Mouse (Mus musculus): Measurements from ENCODE around the gene Atp8b4.

Atp8b4 gene

DNA sequence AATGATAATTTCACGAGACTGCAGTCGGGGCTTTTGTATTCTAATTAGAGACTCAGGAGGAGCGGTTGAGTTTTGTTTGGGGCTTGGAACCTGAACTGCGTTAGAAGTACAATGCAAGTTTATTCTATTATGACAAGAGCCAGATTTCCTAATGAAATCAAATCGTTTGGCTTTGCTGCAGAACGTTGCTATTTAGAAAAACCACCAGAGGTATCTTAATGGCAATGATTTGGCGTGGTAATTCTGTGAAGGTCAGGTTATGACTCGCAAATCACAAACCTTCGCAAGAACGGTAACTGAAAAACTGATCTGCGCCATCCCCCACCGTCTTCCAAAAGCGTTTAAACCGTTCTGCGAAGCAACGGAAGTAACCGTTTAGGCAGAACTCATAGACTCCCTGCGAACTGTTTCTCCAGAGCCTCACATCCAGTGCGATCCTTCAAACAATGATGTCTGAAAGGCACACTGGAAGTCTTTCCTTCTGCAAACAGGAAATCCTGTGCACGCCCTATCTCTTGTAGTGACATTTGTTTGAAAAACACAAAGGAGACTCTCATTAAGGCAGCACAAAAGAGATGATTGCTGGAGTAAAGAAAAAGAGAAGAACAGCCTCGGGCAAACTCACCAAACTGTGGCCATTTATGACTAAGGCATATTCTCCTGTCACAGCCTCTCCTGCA is 139.2 kb downstream of the Atp8b4 start:
- no peak for DNase-seq (ENCODE audit: low spot score in 2 of 2)

DNA sequence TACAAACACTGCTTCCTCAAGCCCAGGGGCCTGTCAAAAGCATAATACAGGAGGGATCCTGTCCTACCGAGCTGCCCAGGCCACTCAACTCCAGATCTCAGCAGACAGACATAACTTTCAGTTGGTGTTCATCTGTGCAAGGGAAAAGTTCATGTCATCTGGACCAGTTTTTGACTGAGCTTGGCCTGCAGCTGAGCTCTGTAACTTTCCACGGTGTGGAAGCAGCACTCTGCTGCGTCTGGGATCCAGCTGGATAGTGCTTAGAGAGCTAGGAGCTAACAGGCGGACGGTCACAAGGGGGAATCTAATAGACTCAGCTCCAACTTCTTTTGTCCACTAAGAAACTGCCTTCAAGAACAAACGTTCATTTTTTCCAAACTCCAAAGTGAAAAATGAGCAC is 139.8 kb downstream of the Atp8b4 start:
- DNase-seq (ENCODE audit: low spot score in 2 of 2): no peak

DNA sequence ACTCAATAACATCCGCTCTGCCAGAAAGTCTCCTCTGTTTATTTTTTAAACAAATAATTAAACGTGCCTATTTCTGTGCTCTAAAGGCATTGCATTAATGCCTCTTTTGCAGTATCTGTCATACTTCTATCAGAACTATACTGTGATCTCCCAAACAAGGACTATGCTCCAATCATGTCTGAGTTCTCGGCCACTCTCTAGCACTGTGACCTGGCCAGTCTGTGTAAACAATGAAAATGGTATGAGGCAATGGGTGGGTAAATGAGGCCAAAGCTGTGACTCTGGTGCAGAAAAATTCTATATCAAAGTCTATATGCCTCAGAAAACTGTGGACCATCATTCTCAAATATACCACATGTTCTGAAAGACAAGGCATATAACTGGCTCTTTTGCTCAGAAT is 140.5 kb downstream of the Atp8b4 start:
- DNase-seq (ENCODE audit: low spot score in 2 of 2): no peak

DNA sequence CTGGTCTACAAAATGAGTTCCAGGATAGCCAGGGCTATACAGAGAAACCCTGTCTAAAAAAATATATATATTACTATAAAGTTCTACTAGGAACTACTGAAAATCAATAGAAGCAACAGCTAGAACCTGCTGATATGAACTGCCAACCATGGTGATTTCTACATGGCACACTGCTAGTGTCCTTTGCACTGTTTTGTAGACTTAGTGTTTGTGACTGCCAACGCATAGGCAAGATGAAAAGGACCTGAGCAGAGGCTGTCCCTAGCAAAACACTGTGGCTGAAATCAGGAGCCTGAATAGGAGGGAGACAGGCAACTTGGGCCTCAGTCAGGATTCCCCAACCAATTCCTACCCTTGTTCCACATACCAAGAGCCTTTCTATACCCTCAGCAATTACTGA is 141.2 kb downstream of the Atp8b4 start:
- DNase-seq (ENCODE audit: low spot score in 2 of 2): no peak

DNA sequence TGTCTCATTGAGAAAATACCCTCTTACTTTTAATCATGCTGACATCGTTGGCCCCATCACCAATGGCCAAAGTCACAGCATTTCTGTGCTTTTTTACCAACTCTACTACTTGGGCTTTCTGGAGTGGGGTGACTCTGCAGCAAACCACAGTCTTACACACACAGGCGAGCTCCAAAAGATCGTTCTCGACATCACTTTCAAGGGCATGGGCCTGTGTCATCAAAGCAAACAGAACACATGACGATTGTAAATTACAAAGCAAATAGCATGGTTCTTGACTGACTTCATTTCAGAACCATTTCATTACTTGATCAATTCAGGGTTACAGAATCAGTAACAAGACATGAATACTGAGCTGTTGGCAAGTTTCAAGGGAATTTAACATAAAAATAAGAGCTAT is 141.7 kb downstream of the Atp8b4 start:
- no peak for DNase-seq (ENCODE audit: low spot score in 2 of 2)

DNA sequence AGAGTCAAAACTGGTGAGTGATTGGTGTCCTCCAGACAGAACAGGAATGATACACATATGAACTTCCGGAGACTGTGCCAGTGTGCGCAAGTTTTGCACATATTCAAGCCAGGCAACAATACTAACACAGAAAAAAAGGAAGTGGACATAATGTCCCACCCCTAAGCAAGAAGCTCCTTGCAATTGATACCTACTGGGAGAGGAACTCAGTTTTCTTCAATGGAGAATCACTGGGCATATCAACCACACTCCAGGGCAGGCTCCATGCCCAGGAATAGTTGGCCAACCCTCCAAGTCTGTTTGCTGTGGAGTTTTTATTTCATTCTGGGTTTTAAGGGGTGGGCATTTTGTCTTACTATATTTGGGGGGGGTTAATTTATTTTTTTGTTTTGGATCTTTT is 145.2 kb downstream of the Atp8b4 start:
- DNase-seq (ENCODE audit: low spot score in 2 of 2): no peak

DNA sequence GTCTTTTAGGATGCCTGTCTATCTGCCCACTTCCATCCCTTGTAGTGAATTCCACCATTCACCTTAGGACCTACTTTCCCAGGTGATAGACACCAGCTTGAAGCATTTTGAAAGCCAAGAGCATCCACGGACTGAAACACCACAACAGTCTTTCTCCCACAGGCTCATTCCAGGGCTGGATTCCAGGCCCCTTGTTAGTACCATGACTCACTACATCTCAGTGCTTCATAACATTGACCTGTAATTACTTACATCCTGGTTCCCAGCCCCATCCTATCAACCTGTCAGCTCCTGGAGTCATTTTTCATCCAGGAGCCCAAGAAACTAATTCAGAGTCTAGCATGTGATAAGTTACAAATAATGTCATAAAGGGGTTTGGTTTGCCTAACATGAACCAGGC is 148.7 kb downstream of the Atp8b4 start:
- DNase-seq (ENCODE audit: low spot score in 2 of 2): no peak

DNA sequence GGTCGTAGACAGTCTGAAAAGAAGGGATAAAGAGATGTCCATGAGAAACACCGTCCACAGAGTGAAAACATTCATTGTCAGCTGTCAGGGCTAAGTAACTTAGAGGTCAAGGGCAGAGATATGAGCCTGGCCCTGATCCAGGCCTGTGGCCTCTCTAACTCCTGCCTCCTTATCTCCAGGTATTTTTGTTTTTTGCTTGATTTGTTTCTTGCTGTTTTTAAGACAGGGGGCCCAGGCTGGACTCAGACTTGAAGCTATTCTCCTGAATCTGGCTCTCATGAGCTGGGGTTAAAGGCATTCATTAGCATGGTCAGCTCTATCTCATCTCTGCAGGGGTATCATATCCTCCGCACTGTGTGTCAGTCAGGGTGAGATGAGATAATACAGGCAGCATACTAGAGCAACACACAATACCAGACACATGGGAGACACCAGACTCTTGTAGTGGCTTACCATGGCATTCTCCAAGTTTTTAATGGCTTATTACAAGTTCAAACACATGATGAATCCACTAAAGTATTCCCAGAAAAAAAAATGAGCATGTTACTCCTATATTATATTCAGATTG is 157.4 kb downstream of the Atp8b4 start:
- DNase-seq (ENCODE audit: low spot score in 2 of 2): no peak

DNA sequence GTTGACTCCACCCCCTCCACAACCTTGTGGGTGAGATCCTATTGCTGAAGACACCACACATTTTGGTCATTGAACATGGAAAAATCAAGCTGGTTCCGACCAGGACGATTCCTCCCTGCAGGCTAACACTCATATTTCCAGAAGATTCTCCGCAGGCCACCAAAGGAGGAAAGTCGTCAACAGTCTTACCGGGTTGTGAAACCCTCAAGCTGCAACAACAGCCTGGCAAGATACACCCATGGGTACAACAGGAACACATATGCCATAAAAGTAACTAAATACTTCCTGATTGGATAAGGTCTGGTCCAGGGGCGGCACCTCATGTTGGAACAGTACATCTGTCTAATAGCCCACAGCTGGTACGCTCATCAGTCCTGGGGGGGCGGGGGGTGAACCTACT is 159.0 kb downstream of the Atp8b4 start:
- no peak for DNase-seq (ENCODE audit: low spot score in 2 of 2)

DNA sequence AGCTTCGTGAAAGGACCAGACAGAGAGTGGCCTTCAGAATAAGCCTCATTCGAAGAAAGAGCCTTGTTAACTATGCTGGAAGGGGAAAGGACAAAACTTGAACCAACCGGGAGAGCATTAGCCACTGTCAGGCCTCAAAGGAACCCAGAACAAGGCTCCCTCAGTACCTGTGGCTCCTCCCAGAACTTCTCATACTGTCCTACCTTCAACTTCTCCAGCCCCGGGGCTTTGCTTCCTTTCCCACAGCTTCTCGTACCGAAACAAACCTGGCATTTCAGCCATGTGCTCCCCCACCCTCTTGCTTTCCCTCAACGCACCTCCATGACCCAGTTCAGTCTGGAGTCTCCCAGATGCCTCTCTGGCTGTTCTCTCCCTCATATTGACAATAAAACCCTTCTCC is 160.3 kb downstream of the Atp8b4 start:
- DNase-seq (ENCODE audit: low spot score in 2 of 2): no peak

DNA sequence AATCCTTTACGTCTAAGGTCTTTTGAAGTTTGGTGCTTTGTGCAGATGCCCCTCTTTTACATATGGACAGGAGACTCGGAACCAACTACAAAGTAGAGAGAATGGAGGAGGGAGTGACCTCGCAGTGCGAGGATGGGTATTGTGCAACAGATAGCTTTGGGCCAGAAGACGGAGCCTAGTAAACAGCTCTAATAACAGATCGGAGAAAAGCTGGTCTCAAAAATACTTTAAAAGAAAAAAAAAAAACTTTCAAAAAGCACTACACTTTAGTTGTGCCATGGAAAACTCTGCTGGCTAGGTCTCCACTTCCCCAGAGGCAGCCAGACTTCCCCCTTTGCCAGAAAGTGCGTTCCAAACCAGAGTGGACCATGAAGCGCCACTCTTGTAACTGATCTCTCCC is 161.0 kb downstream of the Atp8b4 start:
- DNase-seq (ENCODE audit: low spot score in 2 of 2): no peak

DNA sequence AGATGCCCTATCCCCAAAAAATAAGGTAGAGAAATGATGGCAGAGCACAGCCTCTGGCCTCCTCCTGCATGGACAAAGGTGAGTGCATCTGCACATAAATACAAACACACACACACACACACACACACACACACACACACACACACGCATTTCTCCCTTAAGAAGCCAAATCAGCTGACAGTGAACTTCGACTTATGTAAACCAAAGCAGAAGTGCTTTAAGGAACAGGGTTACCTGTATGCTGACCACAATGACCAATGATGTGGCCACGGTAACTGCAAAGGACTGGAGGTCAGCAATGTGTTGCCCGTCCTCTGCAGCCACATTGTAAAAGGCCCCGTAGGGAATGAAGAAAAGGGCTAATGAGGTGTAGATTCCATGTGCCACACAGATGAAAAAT is 163.3 kb downstream of the Atp8b4 start:
- no peak for DNase-seq (ENCODE audit: low spot score in 2 of 2)

DNA sequence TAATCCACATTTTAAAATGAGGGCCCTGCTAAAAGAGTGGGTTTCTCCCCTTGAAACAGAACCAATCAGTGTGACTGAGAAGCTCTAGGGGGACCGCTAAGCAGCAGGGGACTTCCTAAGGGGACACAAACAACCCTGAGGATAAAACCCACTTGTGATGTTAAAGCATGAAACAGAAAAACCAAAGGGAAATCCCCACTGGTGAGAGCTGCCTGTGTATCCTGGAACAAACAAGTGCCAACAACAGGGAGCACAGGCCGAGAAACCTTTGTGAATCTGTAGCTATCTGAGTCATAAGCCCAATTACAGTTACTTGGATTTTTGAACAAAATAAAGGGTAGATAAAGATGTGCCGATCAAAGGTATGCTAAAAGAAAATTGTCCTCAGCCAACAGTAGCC is 168.7 kb downstream of the Atp8b4 start:
- DNase-seq (ENCODE audit: low spot score in 2 of 2): no peak

DNA sequence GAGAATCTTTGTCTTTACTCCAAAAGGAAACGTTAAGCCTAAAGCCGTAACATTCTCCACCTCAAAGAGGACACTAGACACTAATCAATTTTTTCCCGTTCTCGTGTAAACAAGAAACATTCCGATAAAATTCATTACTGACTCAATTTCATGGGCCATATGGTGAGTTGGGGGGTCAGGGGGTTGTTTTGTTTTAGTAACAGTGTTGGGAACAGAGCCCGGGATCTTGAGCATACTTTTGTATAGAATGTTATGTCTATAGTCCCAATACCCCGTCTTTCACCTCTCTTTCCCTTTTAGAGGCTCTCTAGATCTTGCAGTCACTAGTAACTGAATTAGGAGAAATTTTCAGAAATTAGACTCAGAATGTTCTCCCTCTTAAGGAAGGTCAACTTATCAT is 177.3 kb downstream of the Atp8b4 start:
- DNase-seq (ENCODE audit: low spot score in 2 of 2): no peak

DNA sequence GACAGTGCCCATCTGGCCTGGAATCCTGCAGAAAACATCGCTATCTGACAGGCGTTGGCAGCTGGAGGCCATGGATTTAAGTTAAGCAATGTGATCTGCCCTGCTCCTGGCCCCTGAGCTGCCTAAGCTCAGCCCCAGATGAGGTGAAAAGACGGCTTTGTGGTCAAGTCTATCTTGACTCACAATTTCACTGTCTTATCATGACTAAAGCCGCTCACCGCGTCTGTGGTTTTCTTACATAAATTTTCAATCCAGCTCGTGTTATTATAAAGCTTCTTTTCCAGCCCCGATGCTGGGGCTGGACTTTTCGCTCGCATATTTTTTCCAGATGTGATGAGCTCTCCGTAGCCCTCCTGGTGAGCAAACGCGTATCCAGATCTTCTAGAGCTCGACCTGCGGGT is 177.8 kb downstream of the Atp8b4 start:
- DNase-seq (ENCODE audit: low spot score in 2 of 2): no peak

DNA sequence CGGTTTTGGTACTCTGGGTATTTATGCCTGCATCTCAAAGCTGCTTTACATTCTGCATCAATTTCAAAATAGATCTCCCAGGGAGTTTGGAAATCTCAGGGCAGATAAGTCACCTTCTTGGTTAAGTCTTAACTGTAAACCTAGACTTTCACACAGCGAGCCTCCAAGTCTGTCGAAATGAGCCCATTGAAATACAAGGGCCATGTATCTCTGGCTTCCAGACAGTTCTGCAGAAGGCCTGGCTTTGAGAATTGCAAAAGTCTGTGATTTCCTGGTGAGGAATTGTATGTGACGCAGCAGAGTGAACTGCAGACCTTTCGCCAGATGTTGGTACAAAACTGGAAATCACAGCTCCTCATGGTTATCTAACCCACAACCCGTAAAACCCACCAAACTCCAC is 182.4 kb downstream of the Atp8b4 start:
- no peak for DNase-seq (ENCODE audit: low spot score in 2 of 2)

DNA sequence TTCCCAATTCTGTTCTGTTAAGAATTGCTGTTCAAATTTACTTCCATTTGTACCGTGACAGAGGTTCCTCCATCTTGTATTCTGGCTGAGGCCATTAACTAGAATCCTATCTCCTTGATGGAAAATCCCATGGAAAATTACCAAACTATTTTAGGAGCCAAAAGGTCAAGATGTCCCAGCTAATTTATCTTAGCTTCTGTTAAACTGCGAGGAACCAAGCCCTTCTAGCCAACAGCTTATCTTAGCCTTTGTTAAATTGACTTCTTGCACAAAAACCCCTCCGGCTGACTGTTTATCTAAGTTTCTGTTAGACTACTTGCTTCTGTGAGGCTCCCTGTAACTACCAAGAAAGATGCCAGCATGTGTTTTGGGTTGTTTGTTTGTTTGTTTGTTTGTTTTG is 183.5 kb downstream of the Atp8b4 start:
- no peak for DNase-seq (ENCODE audit: low spot score in 2 of 2)

DNA sequence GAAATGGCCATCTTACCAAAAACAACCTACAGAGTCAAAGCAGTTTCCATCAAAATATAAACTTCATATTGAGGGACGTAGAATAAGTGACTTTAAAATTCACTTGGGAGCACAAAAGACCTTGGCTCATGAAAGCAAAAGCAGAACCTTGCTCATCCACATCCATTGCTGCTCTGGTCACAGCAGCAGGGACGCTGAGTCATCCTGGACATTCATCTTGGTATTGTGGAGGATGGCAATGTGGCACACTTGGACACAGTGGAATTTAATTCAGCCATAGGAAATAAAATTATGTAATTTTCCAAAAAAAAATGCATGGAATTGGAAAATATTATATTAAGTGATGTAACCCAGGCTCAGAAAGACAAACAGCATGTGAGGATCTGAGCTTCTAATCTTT is 184.1 kb downstream of the Atp8b4 start:
- no peak for DNase-seq (ENCODE audit: low spot score in 2 of 2)

DNA sequence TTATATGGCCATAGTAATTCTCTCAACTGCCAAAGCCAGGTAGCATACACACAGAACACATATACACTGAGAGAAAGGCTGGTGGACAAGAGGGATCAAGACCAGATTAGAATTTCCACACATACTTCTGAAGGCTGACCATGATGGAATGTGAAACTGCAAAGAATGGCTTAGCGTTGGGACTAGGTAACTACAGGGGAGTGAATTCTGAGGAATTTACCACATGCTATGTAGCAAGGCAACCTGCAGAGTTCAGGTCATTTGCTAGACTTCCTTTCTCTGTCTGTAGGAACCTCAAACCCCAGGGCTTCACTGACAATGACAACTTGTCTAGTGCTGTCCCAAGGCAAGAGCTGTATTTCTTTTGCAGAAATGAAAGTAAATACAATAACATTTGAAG is 189.4 kb downstream of the Atp8b4 start:
- DNase-seq (ENCODE audit: low spot score in 2 of 2): no peak

DNA sequence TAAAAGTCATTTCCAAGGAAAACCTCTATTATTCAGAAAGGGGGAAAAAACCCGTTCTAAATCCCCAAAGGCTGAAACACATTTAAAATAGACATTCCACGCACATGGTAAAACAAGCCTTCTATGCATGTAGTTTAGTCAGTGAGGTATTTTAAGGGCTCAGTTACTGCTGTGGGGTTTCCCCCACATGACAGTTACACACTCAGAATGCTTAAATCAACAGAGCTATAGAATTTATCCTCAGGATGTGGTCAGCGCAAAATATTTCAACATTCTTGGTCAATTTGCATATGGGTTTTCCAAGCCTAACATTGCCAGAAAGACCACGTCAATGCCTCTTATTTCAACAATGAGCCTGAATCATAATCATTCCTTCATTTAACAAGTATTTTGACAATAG is 190.5 kb downstream of the Atp8b4 start:
- DNase-seq (ENCODE audit: low spot score in 2 of 2): no peak

DNA sequence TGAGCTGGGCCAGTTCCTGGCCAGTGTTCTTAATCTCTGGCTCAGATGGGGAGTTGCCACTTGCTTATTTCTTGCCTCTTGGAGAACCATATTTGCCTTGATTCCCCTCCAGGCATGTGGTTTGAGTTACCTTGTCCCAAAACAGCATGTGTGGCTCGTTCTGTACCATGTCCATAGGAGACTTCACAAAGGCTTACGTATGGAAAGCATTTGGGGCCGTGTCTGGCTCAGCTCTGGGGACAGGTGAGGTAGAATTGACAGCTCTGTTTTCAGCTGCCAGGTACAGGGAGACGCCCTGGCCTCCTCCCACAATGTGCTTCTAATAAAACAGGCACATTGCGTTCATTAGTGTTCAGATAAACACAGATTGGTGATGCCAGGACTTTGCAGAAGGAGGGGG is 195.9 kb downstream of the Atp8b4 start:
- DNase-seq (ENCODE audit: low spot score in 2 of 2): no peak

DNA sequence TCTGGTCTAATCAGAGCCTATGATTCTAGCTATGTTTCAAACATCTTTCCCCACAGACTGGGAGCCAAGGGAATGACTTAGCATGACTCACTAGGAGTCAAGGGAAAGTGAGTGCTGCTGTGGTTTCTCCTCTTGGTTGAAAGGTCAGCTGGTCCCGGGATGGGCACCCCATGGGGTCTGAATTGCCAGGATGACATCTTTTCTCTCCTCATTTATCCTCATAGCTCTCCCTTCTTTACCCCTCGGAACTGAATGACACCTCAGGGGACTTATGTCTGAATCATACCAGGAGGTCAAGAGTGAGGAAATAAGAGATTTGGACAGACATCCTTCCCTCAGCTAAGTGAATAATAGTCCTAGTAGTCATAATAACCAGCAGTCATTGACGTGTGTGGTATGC is 197.2 kb downstream of the Atp8b4 start:
- no peak for DNase-seq (ENCODE audit: low spot score in 2 of 2)

DNA sequence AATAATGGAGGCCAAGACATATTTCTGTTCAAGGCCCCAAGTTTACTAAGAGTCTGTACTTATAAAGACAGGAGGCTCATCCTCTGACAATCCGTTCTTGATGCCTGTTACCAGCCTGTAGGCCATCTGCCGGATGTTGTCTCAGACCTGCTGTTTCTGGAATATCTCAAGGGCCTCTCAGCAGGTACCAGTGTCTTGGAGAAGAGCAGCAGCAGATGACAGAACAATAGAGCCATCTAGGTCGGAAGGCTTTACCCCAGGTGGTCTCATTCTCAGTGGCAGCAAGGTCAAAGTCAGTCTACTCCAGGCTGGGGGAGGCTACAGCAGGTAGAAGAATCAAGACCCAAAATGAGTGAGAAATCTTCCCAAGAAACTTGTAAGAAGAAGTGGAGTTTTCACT is 198.1 kb downstream of the Atp8b4 start:
- no peak for DNase-seq (ENCODE audit: low spot score in 2 of 2)

DNA sequence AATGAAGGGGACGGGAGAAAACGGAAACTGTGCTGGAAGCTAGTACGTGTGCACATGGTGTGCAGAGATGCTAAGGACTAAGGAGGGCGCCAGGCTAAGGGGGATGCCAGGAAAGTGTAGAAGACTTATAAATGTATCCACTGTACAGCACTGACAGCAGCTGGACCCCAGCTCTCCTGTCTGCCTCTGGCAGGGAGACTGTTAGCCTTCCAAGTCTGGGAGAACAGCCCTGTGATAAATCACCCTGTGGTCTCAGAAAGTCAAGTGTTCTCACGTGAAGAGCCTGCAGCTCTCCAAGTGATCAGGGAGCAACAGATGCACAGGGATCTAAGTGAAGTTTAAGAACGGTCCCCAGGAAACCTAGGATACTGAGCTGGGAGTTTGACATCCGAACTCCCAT is 209.8 kb downstream of the Atp8b4 start:
- no peak for DNase-seq (ENCODE audit: low spot score in 2 of 2)
